Mouse (Mus musculus): Measurements from ENCODE around the gene Cox7b. TPM values are rescaled to one million over a fixed set of nuclear protein-coding genes. Genes with fewer than 3 reads are reported as not detected.

Cox7b gene
- polyA plus RNA-seq, 1 experiment from 2014 or later = 346 TPM

DNA sequence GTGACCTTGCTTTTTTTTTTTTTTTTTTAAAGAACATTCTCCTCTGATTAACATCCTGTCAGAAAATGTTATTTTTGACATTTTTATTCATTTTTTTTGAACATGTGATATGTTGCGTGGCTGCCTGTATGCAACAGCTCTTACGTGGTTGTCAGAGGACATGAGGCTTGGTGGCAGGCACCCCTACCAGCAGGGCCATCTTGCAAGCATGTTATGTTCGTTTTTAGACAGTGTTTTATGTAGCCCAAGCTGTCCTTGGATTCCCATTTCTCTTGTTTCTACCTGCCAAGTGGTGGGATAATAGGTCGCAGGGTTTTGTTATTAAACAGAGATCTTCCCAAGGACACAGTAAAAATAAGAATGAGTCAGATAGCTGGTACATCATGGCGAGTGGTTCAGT is 14.7 kb downstream of the Cox7b start:
- no peak for DNase-seq (ENCODE audit: low spot score)
- H3K4me1 ChIP-seq = no peaks in the 10 kb centered on the region; the same call in 1 of the 2 replicates
- 81% methylated on average over 5 of the region's 5 CpGs for WGBS
- no peaks in the 10 kb centered on the region for H3K36me3 ChIP-seq (replicated peaks)
- H3K4me3 ChIP-seq = no peak overlapping the region
- H3K27ac ChIP-seq (replicated peaks) = no peak overlapping the region
- peaks cover 26% of the 10 kb centered on the region for H3K27me3 ChIP-seq (replicated peaks; ENCODE audit: low read depth, poor library complexity, severe bottlenecking)
- no peaks in the 10 kb centered on the region for H3K9me3 ChIP-seq

DNA sequence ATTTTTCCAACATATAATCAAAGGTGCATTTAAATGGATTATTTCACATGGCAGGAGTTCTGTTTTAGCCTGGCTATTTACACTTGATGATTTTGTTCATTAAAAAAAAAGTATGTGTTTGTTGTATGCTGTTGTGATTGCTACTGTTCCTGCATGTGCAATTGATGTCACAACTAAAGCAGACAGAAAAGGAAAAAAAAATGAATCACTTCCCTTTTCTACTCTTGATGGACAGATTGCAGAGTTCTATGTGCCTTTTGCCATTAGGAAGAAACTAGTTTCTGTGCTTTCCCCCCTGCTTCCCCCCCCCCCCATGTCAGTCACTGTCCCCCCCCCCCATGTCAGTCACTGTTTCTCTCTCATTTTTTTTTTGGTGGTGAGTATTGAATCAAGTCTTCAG is 15.6 kb downstream of the Cox7b start:
- H3K4me3 ChIP-seq = no peak overlapping the region
- no peaks in the 10 kb centered on the region for H3K9me3 ChIP-seq
- peaks cover 22% of the 10 kb centered on the region for H3K27me3 ChIP-seq (replicated peaks; ENCODE audit: low read depth, poor library complexity, severe bottlenecking)
- no peak overlapping the region for H3K27ac ChIP-seq (replicated peaks)
- no peak for DNase-seq (ENCODE audit: low spot score)
- H3K4me1 ChIP-seq = no peaks in the 10 kb centered on the region; the same call in 1 of the 2 replicates
- no peaks in the 10 kb centered on the region for H3K36me3 ChIP-seq (replicated peaks)

GRCm38 (mm10) chrX:106035727-106036126 is 20.2 kb downstream of the Cox7b start:
- Histone ChIP-seq H3K27me3 (replicated peaks; ENCODE audit: low read depth, poor library complexity, severe bottlenecking) (peaks cover 42% of the 10 kb centered on the region), H3K4me1 (no peaks in the 10 kb centered on the region), H3K27ac (replicated peaks) (no peak overlapping the region), H3K9me3 (no peaks in the 10 kb centered on the region), H3K36me3 (replicated peaks) (no peaks in the 10 kb centered on the region), H3K4me3 (no peak overlapping the region)
- 85% methylated on average over 2 of the region's 2 CpGs for WGBS
- DNase-seq (ENCODE audit: low spot score) = no peak

GRCm38 (mm10) chrX:106037185-106037752 is 21.8 kb downstream of the Cox7b start:
- no peak for DNase-seq (ENCODE audit: low spot score)
- Histone ChIP-seq H3K4me3 (no peak overlapping the region), H3K27me3 (replicated peaks; ENCODE audit: low read depth, poor library complexity, severe bottlenecking) (peaks cover 52% of the 10 kb centered on the region), H3K4me1 (no peaks in the 10 kb centered on the region), H3K9me3 (no peaks in the 10 kb centered on the region), H3K36me3 (replicated peaks) (no peaks in the 10 kb centered on the region), H3K27ac (replicated peaks) (no peak overlapping the region)
- WGBS = 88% methylated on average over 3 of the region's 3 CpGs

DNA sequence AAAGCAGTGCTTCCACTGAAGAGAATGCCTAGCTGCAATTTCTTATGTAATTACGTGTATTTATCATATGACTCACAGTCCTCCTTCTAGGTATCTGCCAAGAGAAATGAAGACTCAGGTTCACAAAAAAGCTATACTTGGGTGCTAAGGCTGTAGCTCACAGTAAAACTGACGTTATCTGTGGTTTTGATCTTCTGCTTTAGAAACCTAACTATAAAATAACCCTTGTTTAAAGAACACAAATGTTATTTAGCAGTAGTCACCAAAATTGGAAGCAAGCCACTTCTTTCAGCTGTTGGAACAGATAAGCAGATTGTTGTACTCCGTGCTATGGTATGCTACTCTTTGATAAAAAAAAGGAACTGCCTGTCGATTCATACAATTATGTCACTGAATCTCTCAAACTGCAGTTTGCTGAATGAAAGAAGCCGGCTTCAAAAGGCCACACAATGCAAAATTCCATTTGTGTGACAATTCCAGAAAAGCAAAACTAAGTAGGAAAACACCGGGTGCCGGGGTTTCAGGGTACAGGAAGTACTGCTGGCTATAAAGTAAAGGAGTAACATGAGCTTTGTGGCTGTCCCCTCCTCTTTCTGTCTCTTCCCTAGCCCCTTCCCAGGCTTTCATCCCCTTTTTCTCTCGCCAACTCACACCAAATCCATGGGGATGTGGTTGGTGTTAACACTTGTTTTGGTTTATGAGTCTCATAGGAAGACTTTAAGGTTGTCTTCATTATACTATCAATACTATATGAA is 28.5 kb downstream of the Cox7b start:
- H3K4me3 ChIP-seq = no peak overlapping the region
- peaks cover 18% of the 10 kb centered on the region for H3K4me1 ChIP-seq
- no peaks in the 10 kb centered on the region for H3K36me3 ChIP-seq (replicated peaks)
- DNase-seq (ENCODE audit: low spot score) = no peak
- 64% methylated on average over 8 of the region's 8 CpGs for WGBS
- H3K27ac ChIP-seq (replicated peaks) = no peak overlapping the region
- H3K9me3 ChIP-seq = no peaks in the 10 kb centered on the region
- H3K27me3 ChIP-seq (replicated peaks; ENCODE audit: low read depth, poor library complexity, severe bottlenecking) = peaks cover 60% of the 10 kb centered on the region

DNA sequence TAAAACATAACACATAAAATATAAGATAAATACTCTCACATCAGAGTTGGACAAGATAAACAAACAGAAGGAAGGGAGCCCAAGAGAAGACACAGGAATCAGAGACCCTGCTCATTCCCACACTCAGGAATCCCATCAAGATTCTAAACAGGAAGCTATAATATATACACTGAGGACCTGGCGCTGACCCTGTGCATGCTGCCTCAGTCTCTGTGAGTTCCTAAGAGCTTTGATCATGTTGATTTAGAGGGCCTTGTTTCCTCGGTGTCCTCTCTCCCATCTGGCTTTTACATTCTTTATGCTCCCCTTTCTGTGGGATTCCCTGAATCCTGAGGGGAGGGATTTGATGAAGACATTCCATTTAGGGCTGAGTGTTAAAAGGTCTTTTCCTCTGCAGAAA is 30.0 kb downstream of the Cox7b start:
- Histone ChIP-seq H3K36me3 (replicated peaks) (no peaks in the 10 kb centered on the region), H3K9me3 (no peaks in the 10 kb centered on the region), H3K4me3 (no peak overlapping the region), H3K27ac (replicated peaks) (no peak overlapping the region), H3K4me1 (peaks cover 18% of the 10 kb centered on the region), H3K27me3 (replicated peaks; ENCODE audit: low read depth, poor library complexity, severe bottlenecking) (peaks cover 61% of the 10 kb centered on the region)
- 45% methylated on average over 2 of the region's 2 CpGs for WGBS
- peak; percentile 28 for DNase-seq (ENCODE audit: low spot score)

GRCm38 (mm10) chrX:106045928-106046327 is 30.4 kb downstream of the Cox7b start:
- H3K36me3 ChIP-seq (replicated peaks) = no peaks in the 10 kb centered on the region
- peaks cover 61% of the 10 kb centered on the region for H3K27me3 ChIP-seq (replicated peaks; ENCODE audit: low read depth, poor library complexity, severe bottlenecking)
- peak overlapping the region; percentile 30; the same call in 1 of the 2 replicates for H3K27ac ChIP-seq (replicated peaks)
- H3K4me1 ChIP-seq = peaks cover 18% of the 10 kb centered on the region
- no peak for DNase-seq (ENCODE audit: low spot score)
- WGBS = 71% methylated on average over 9 of the region's 9 CpGs
- H3K4me3 ChIP-seq = no peak overlapping the region
- H3K9me3 ChIP-seq = no peaks in the 10 kb centered on the region

DNA sequence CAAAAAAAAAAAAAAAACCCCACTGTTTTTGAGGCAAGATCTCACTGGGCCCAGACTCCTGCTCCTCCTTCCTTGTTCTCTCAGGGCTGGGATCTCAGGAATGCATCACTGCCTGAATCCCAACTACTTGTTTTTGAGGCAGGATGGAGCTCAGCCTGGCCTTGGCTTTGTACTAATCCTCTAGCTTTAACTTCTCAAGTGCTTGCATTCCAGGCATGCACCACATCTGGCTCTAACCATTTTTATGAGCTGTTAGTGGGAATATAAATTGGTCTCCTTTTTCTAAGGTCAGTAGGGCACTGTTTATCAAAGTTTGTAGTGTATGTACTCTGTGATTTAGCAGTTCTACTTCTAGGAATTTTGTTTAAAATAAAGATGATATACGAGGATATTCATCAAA is 32.7 kb downstream of the Cox7b start:
- WGBS = 81% methylated on average over 1 of the region's 1 CpGs
- H3K36me3 ChIP-seq (replicated peaks) = no peaks in the 10 kb centered on the region
- no peak overlapping the region for H3K27ac ChIP-seq (replicated peaks)

More for the DNA sequence above, 32.7 kb downstream of the Cox7b start:
- H3K4me1 ChIP-seq = peaks cover 18% of the 10 kb centered on the region
- H3K4me3 ChIP-seq = no peak overlapping the region
- H3K27me3 ChIP-seq (replicated peaks; ENCODE audit: low read depth, poor library complexity, severe bottlenecking) = peaks cover 54% of the 10 kb centered on the region
- no peaks in the 10 kb centered on the region for H3K9me3 ChIP-seq
- no peak for DNase-seq (ENCODE audit: low spot score)

Other genes with a start within 250 kb of the Cox7b start
- gene Atrx, start 86.3 kb upstream of the Cox7b start, polyA plus RNA-seq (2016; fragmentation: Nextera tagmentation; extraction: Ambion mirVana) = 181 and 194 TPM in 2 replicates
- 47.9 and 49.8 TPM in 2 replicates for gene Magt1, start 3.8 kb upstream of the Cox7b start, polyA plus RNA-seq (2016; fragmentation: Nextera tagmentation; extraction: Ambion mirVana)
- gene Atp7a, start 11.6 kb downstream of the Cox7b start, polyA plus RNA-seq (2016; fragmentation: Nextera tagmentation; extraction: Ambion mirVana) = 24.7 and 25.9 TPM in 2 replicates
- gene Tlr13, start 127.5 kb downstream of the Cox7b start, polyA plus RNA-seq (2016; fragmentation: Nextera tagmentation; extraction: Ambion mirVana) = 0.04 and 0.10 TPM in 2 replicates
- gene Pgk1, start 171.4 kb downstream of the Cox7b start, polyA plus RNA-seq (2016; fragmentation: Nextera tagmentation; extraction: Ambion mirVana) = 474 and 527 TPM in 2 replicates
- gene Taf9b, start 205.5 kb downstream of the Cox7b start, polyA plus RNA-seq (2016; fragmentation: Nextera tagmentation; extraction: Ambion mirVana) = 8.1 and 8.4 TPM in 2 replicates
- not detected in 2 replicates for gene Fnd3c2, start 239.7 kb downstream of the Cox7b start, polyA plus RNA-seq (2016; fragmentation: Nextera tagmentation; extraction: Ambion mirVana)